Mouse (Mus musculus): Measurements from ENCODE around the gene Zfp592.

GRCm38 (mm10) chr7:81058712-81059154, 65.3 kb downstream of the Zfp592 start:
- TF ChIP-seq CTCF (IDR thresholded peaks at IDR 0.05; ENCODE audit: extremely low read depth, insufficient read depth, insufficient read length, insufficient replicate concordance) (no peak), POLR2A (IDR thresholded peaks at IDR 0.05; ENCODE audit: low read depth, low read length) (no peak)

Measured in spleen, adult 2 months (tissue).